Mouse (Mus musculus): Measurements from ENCODE around the gene Fhl2. TPM values are rescaled to one million over a fixed set of nuclear protein-coding genes. Genes with fewer than 3 reads are reported as not detected.
A peak's percentile ranks its signal among the peaks of the same experiment; 100 is the strongest.

The Fhl2 gene
- polyA plus RNA-seq, 1 experiment = 58.9 TPM

DNA sequence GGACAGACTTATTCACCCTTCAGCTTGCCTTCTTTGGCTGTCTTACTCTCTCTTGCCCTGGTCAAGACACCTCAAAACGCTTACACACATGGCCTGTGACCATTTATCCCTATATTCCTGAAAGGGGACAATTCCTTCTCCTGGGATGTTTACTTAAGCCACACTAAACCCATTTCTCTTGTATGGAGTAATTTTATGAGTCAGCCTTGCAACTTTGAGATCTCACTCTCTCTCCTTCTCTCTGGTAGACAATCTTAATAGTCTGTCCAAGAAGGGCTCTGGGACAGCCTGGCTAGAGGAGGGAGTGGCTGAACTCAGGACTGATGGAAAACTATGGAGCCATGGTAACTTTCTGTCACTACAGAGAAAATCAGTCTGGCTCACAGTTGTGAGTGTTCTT, 27.1 kb downstream of the Fhl2 start:
- 100% methylated on average over 1 of the region's 1 CpGs for WGBS
- Histone ChIP-seq H3K27ac (ENCODE audit: control insufficient read depth, insufficient read depth, low read length) (no peak overlapping the region), H3K4me3 (ENCODE audit: control insufficient read depth, insufficient read depth, low read length) (no peak overlapping the region), H3K4me1 (replicated peaks; ENCODE audit: control insufficient read depth, insufficient read depth, low read length) (peaks cover 11% of the 10 kb centered on the region), H3K27me3 (ENCODE audit: control insufficient read depth, insufficient read depth, low read length) (no peaks in the 10 kb centered on the region), H3K36me3 (ENCODE audit: control insufficient read depth, insufficient read depth, low read length) (no peaks in the 10 kb centered on the region)
- DNase-seq = no peak
- no peak for TF ChIP-seq CTCF (IDR thresholded peaks at IDR 0.05; ENCODE audit: borderline replicate concordance, control insufficient read depth, extremely low read depth, insufficient read depth, low read length, poor library complexity)

DNA sequence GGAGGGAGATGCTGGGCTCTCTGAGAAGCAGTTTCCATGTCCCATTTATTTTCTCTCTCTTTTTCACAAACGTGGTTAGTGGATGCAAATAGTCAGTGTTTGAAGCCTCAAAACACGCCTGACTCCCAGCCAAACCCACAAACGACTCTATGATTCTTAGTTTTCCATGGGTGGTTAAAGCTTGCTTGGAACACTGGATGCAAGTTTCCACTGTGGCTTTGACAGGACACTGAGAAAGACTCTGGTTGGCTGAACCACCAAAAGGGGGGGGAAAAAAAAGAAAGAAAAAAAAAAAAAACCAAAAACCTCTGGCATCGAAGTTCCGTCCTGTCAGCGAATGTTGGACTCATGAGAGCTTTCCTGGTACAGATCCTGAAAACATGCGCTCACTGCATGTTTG, 27.6 kb downstream of the Fhl2 start:
- no peaks in the 10 kb centered on the region for H3K27me3 ChIP-seq (ENCODE audit: control insufficient read depth, insufficient read depth, low read length)
- no peak overlapping the region for H3K4me3 ChIP-seq (ENCODE audit: control insufficient read depth, insufficient read depth, low read length)
- WGBS = 48% methylated on average over 7 of the region's 7 CpGs
- no peaks in the 10 kb centered on the region for H3K36me3 ChIP-seq (ENCODE audit: control insufficient read depth, insufficient read depth, low read length)
- TF ChIP-seq POLR2A (IDR thresholded peaks at IDR 0.05; ENCODE audit: control insufficient read depth, extremely low read depth, insufficient read depth, low read length, poor library complexity) = no peak
- no peak for TF ChIP-seq CTCF (IDR thresholded peaks at IDR 0.05; ENCODE audit: borderline replicate concordance, control insufficient read depth, extremely low read depth, insufficient read depth, low read length, poor library complexity)
- H3K4me1 ChIP-seq (replicated peaks; ENCODE audit: control insufficient read depth, insufficient read depth, low read length) = peaks cover 15% of the 10 kb centered on the region
- DNase-seq = no peak
- no peak overlapping the region for H3K27ac ChIP-seq (ENCODE audit: control insufficient read depth, insufficient read depth, low read length)

DNA sequence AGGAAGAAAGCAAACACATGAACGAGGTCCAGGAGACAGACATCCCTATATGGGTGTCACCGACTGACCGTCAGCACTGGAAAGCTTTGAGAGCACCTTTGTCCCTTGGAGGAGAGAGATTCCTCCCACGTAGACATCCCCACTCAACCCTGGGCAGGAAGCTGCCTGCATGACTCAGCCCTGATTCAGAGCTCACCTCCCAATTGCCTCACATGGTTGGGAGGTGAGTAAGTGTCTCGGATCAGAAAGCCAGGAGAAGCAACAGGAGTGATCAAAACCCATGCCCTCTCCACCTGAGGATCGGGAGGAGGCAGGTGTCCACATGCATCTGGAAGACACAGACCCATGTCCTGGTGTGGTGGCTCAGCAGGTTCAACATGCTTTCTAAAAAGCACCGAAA, 28.2 kb downstream of the Fhl2 start:
- TF ChIP-seq POLR2A (IDR thresholded peaks at IDR 0.05; ENCODE audit: control insufficient read depth, extremely low read depth, insufficient read depth, low read length, poor library complexity) (no peak), CTCF (IDR thresholded peaks at IDR 0.05; ENCODE audit: borderline replicate concordance, control insufficient read depth, extremely low read depth, insufficient read depth, low read length, poor library complexity) (no peak)
- WGBS = 48% methylated on average over 7 of the region's 7 CpGs
- DNase-seq = no peak

DNA sequence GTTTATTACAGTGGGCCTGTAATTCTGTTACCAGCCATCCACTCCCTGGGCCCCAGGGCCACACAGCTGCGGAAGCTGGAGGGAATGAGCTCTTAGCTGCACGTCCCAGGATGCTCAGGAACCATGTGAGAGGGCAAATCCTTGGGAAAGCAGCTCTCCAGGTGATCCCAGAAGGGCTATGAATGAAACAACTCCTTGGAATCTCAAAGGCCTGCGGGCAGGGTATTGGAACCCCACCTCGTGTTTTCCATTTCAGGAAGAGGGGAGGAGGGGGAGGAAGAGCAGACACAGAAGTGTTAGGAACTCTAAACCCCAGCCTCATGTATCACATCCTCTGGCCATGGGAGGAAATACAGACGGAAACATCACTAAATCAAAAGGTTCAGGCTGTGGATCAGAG, 28.8 kb downstream of the Fhl2 start:
- no peak for TF ChIP-seq POLR2A (IDR thresholded peaks at IDR 0.05; ENCODE audit: control insufficient read depth, extremely low read depth, insufficient read depth, low read length, poor library complexity)
- TF ChIP-seq CTCF (IDR thresholded peaks at IDR 0.05; ENCODE audit: borderline replicate concordance, control insufficient read depth, extremely low read depth, insufficient read depth, low read length, poor library complexity) = no peak
- Histone ChIP-seq H3K27ac (ENCODE audit: control insufficient read depth, insufficient read depth, low read length) (no peak overlapping the region), H3K36me3 (ENCODE audit: control insufficient read depth, insufficient read depth, low read length) (no peaks in the 10 kb centered on the region), H3K4me1 (replicated peaks; ENCODE audit: control insufficient read depth, insufficient read depth, low read length) (peaks cover 24% of the 10 kb centered on the region), H3K4me3 (ENCODE audit: control insufficient read depth, insufficient read depth, low read length) (no peak overlapping the region), H3K27me3 (ENCODE audit: control insufficient read depth, insufficient read depth, low read length) (no peaks in the 10 kb centered on the region)
- DNase-seq = no peak
- 85% methylated on average over 5 of the region's 5 CpGs for WGBS

More for the DNA sequence above, 28.2 kb downstream of the Fhl2 start:
- peaks cover 19% of the 10 kb centered on the region for H3K4me1 ChIP-seq (replicated peaks; ENCODE audit: control insufficient read depth, insufficient read depth, low read length)
- no peak overlapping the region for H3K4me3 ChIP-seq (ENCODE audit: control insufficient read depth, insufficient read depth, low read length)
- H3K36me3 ChIP-seq (ENCODE audit: control insufficient read depth, insufficient read depth, low read length) = no peaks in the 10 kb centered on the region
- H3K27me3 ChIP-seq (ENCODE audit: control insufficient read depth, insufficient read depth, low read length) = no peaks in the 10 kb centered on the region
- H3K27ac ChIP-seq (ENCODE audit: control insufficient read depth, insufficient read depth, low read length) = no peak overlapping the region

DNA sequence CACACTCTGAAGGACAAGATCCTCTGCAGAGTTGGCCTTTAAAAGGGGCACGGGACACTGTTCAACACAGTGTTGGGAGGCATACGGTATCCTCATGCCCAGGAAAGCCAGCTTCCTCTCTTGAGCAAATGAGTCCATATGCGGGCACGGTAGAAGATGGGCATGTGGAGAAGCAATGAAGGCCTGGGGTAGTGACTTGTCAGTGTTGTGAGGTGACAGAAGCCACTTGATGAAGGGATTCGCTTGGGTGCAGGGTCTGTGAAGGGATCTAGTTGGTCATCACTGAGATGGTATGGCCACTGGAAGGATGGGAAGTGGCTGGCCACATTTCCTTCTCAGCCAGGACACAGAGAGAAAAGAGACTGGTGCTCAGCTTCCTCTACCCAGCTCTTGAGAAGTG, 32.2 kb downstream of the Fhl2 start:
- no peak for DNase-seq
- no peak for TF ChIP-seq POLR2A (IDR thresholded peaks at IDR 0.05; ENCODE audit: control insufficient read depth, extremely low read depth, insufficient read depth, low read length, poor library complexity)
- no peak for TF ChIP-seq CTCF (IDR thresholded peaks at IDR 0.05; ENCODE audit: borderline replicate concordance, control insufficient read depth, extremely low read depth, insufficient read depth, low read length, poor library complexity)
- no peak overlapping the region for H3K27ac ChIP-seq (ENCODE audit: control insufficient read depth, insufficient read depth, low read length)
- H3K4me1 ChIP-seq (replicated peaks; ENCODE audit: control insufficient read depth, insufficient read depth, low read length) = peaks cover 26% of the 10 kb centered on the region
- H3K36me3 ChIP-seq (ENCODE audit: control insufficient read depth, insufficient read depth, low read length) = no peaks in the 10 kb centered on the region
- no peak overlapping the region for H3K4me3 ChIP-seq (ENCODE audit: control insufficient read depth, insufficient read depth, low read length)
- no peaks in the 10 kb centered on the region for H3K27me3 ChIP-seq (ENCODE audit: control insufficient read depth, insufficient read depth, low read length)
- whole genome bisulfite sequencing = 93% methylated on average over 5 of the region's 5 CpGs

DNA sequence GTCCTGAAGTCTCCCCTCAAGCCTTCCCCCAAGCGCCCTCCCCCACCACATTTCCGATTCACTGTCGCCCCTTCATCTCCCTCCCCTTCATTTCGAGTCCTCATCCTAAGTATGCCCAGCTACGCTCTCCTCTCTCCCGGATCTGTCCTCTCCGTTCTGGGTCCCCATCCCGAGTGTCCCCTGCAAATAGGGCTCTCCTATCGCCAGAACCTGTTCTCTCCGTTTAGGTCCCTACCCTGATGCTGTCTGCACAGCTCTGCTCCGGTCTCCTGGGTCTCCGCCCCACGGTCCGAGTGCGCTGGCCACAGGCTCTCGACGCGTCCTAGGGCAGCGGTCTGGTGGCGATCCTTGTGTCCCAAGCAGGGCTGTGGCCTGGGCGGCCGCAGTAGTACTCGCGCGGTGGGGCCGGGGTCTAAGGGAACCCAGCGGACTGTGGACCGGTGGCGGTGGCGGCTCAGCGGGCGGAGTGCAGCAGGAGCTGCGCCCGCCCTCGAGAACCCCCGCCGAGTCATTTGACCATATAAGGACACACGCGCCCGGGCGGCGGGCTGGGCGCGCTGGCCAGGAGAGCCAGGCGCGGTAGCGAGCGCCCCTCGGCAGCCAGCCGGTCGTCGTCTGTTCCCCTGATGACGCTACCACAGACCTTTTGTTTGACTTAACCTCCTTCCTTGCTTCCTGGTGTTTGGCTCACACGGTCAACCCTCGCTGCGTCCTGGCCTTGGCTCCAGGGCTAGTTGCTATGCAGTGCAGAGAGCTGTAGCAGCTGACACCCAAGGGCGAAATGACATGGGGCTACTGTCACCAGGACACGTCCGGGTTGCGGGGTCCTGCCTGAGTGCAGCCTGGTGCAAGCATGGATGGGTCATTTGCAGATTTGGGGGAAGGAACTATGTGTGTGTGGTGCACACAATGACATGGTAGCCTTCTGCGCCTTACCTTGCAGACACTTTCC, 33.0 kb downstream of the Fhl2 start:
- Histone ChIP-seq H3K27me3 (ENCODE audit: control insufficient read depth, insufficient read depth, low read length) (no peaks in the 10 kb centered on the region), H3K36me3 (ENCODE audit: control insufficient read depth, insufficient read depth, low read length) (no peaks in the 10 kb centered on the region), H3K4me3 (ENCODE audit: control insufficient read depth, insufficient read depth, low read length) (peak overlapping the region; percentile 72), H3K27ac (ENCODE audit: control insufficient read depth, insufficient read depth, low read length) (no peak overlapping the region), H3K4me1 (replicated peaks; ENCODE audit: control insufficient read depth, insufficient read depth, low read length) (peaks cover 23% of the 10 kb centered on the region)
- 10% methylated on average over 61 of the region's 61 CpGs for WGBS
- no peak for TF ChIP-seq POLR2A (IDR thresholded peaks at IDR 0.05; ENCODE audit: control insufficient read depth, extremely low read depth, insufficient read depth, low read length, poor library complexity)
- peak; percentile 63 for DNase-seq

Measured in thymus, adult 2 months (tissue).